Mouse (Mus musculus) G1E (cell line): ENCODE data around the gene 1110059E24Rik.

Experiments used
- CTCF ChIP-seq: IDR thresholded peaks from 2 replicates; pipeline ENCODE4 v1.5.1; 2012; ENCODE audit warnings: low read depth, low read length, inconsistent platforms, mixed read lengths
- POLR2AphosphoS5 ChIP-seq: IDR thresholded peaks from 2 replicates; pipeline ENCODE4 v1.6.1; 2012; ENCODE audit warnings: low read depth, low read length, inconsistent platforms; ENCODE audit not compliant: insufficient replicate concordance

DNA sequence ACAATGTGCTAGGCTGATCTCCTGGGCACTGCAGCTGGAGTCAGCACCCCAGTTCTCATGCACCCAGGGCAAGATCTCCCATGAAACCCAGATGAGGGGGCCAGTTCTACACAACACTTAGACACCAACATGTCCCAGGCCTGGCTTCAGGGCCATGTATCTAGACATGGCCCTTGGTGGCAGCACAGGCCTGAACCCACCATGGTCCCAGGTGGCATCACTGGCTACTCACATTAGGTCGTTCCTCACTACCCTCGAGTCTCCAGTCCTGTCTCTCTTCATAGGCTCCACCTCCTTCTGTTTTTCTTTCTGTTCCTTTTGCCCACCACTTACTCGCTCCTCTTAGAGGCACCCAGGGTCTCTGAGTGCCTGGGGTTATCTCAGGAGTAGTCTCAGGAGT lies 72.9 kb downstream of the 1110059E24Rik start:
- TF ChIP-seq CTCF (no peak), POLR2AphosphoS5 (no peak)
